Mouse (Mus musculus): Measurements from ENCODE around the gene Ccdc51. TPM values are rescaled to one million over a fixed set of nuclear protein-coding genes. Genes with fewer than 3 reads are reported as not detected.

Ccdc51 gene
- total and polyA plus RNA-seq, 3 experiments = 15.1 to 28.4 TPM; not detected in 1

GRCm38 (mm10) chr9:109090446-109090845, 8.2 kb downstream of the Ccdc51 start:
- H3K9me3 ChIP-seq (replicated peaks; ENCODE audit: insufficient read depth, low read length) = no peaks in the 10 kb centered on the region
- no peaks in the 10 kb centered on the region for H3K79me2 ChIP-seq (ENCODE audit: control insufficient read depth, insufficient read depth, low read length, poor library complexity)
- H3K9ac ChIP-seq (ENCODE audit: control insufficient read depth, low read depth, low read length, poor library complexity, severe bottlenecking) = no peak overlapping the region
- no peaks in the 10 kb centered on the region for H3K36me3 ChIP-seq (ENCODE audit: control insufficient read depth in 1 of 2, insufficient read depth in 2 of 2, low read length in 2 of 2)
- H3K4me1 ChIP-seq (ENCODE audit: control insufficient read depth in 1 of 2, insufficient read depth in 2 of 2, low read length in 2 of 2) = no peaks in the 10 kb centered on the region
- H3K27me3 ChIP-seq (ENCODE audit: control insufficient read depth in 1 of 2, insufficient read depth in 2 of 2, low read length in 2 of 2) = no peaks in the 10 kb centered on the region
- DNase-seq (ENCODE audit: low read depth, low spot score) = no peak
- TF ChIP-seq E2F4 (IDR thresholded peaks at IDR 0.05; ENCODE audit: borderline replicate concordance, low read depth, low read length) (no peak), MYB (IDR thresholded peaks at IDR 0.05; ENCODE audit: low read depth, low read length) (no peak), TAL1 (IDR thresholded peaks at IDR 0.05; ENCODE audit: low read length) (no peak), USF2 (IDR thresholded peaks at IDR 0.05; ENCODE audit: borderline replicate concordance in 1 of 2, insufficient read depth in 1 of 2, low read depth in 1 of 2, low read length in 2 of 2) (no peak), ETS1 (IDR thresholded peaks at IDR 0.05; ENCODE audit: low read depth, low read length) (no peak), UBTF (IDR thresholded peaks at IDR 0.05; ENCODE audit: borderline replicate concordance, insufficient read depth, low read depth, low read length) (no peak), NRF1 (IDR thresholded peaks at IDR 0.05; ENCODE audit: insufficient read depth, low read depth, low read length, poor library complexity, severe bottlenecking) (no peak)
- no peak overlapping the region for H3K27ac ChIP-seq (ENCODE audit: control insufficient read depth, low read depth, low read length)
- no peak overlapping the region for H3K4me3 ChIP-seq (ENCODE audit: control insufficient read depth in 1 of 2, insufficient read depth in 1 of 2, low read depth in 2 of 2, low read length in 2 of 2)

DNA sequence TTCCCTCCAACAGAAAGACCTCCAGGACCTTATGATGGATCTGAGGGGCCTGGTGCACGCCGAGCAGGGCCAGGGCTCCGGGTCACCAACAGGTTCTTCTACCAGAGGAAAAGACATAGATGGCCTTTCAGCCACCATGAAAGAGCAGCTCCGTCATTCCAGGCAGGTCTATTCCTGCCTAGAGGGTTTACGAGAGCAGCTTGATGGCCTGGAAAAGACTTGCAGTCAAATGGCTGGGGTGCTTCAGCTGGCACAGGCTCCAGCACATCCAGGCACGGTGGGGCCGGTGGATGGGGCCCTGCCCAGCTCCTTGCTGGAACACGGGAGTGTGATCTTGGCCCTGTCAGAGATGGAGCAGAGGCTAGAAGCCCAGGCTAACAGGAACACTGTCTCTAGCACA, 9.5 kb downstream of the Ccdc51 start:
- no peak for DNase-seq (ENCODE audit: low read depth, low spot score)
- H3K27ac ChIP-seq (ENCODE audit: control insufficient read depth, low read depth, low read length) = no peak overlapping the region
- H3K4me1 ChIP-seq (ENCODE audit: control insufficient read depth in 1 of 2, insufficient read depth in 2 of 2, low read length in 2 of 2) = no peaks in the 10 kb centered on the region
- no peak overlapping the region for H3K4me3 ChIP-seq (ENCODE audit: control insufficient read depth in 1 of 2, insufficient read depth in 1 of 2, low read depth in 2 of 2, low read length in 2 of 2)
- H3K36me3 ChIP-seq (ENCODE audit: control insufficient read depth in 1 of 2, insufficient read depth in 2 of 2, low read length in 2 of 2) = no peaks in the 10 kb centered on the region
- TF ChIP-seq ZKSCAN1 (IDR thresholded peaks at IDR 0.05; ENCODE audit: low read depth, low read length) (no peak), UBTF (IDR thresholded peaks at IDR 0.05; ENCODE audit: borderline replicate concordance, insufficient read depth, low read depth, low read length) (no peak), USF1 (IDR thresholded peaks at IDR 0.05; ENCODE audit: low read depth, low read length) (no peak), GABPA (IDR thresholded peaks at IDR 0.05; ENCODE audit: low read depth, low read length) (no peak), JUND (IDR thresholded peaks at IDR 0.05; ENCODE audit: low read depth, low read length) (no peak), MEF2A (IDR thresholded peaks at IDR 0.05; ENCODE audit: extremely low read depth, insufficient replicate concordance, low read depth, low read length, poor library complexity, severe bottlenecking) (no peak), ELF1 (IDR thresholded peaks at IDR 0.05; ENCODE audit: low read depth, low read length) (no peak), CTCF (IDR thresholded peaks at IDR 0.05 in 2 of 3, conservative IDR thresholded peaks at IDR 0.05 in 1 of 3; ENCODE audit: control insufficient read depth in 1 of 3, insufficient read depth in 1 of 3, low read depth in 2 of 3, low read length in 3 of 3, poor library complexity in 1 of 3, severe bottlenecking in 1 of 3) (no peak), POLR2A (IDR thresholded peaks at IDR 0.05; ENCODE audit: control insufficient read depth in 1 of 2, insufficient read depth in 1 of 2, low read depth in 1 of 2, low read length in 2 of 2, poor library complexity in 1 of 2) (no peak), NRF1 (IDR thresholded peaks at IDR 0.05; ENCODE audit: insufficient read depth, low read depth, low read length, poor library complexity, severe bottlenecking) (no peak), SIN3A (IDR thresholded peaks at IDR 0.05; ENCODE audit: low read length) (no peak), POLR2AphosphoS5 (IDR thresholded peaks at IDR 0.05; ENCODE audit: borderline replicate concordance, low read depth, low read length) (no peak), MAX (IDR thresholded peaks at IDR 0.05; ENCODE audit: low read length) (no peak), MYB (IDR thresholded peaks at IDR 0.05; ENCODE audit: low read depth, low read length) (no peak), GATA1 (IDR thresholded peaks at IDR 0.05; ENCODE audit: low read depth, low read length) (no peak), ZC3H11A (IDR thresholded peaks at IDR 0.05; ENCODE audit: low read depth, low read length) (no peak), ETS1 (IDR thresholded peaks at IDR 0.05; ENCODE audit: low read depth, low read length) (no peak), ZNF384 (IDR thresholded peaks at IDR 0.05; ENCODE audit: low read depth, low read length) (no peak), MAZ (IDR thresholded peaks at IDR 0.05; ENCODE audit: low read depth, low read length) (no peak), MXI1 (IDR thresholded peaks at IDR 0.05; ENCODE audit: low read depth, low read length) (no peak)
- H3K79me2 ChIP-seq (ENCODE audit: control insufficient read depth, insufficient read depth, low read length, poor library complexity) = no peaks in the 10 kb centered on the region
- no peaks in the 10 kb centered on the region for H3K9me3 ChIP-seq (replicated peaks; ENCODE audit: insufficient read depth, low read length)
- no peak overlapping the region for H3K9ac ChIP-seq (ENCODE audit: control insufficient read depth, low read depth, low read length, poor library complexity, severe bottlenecking)
- no peaks in the 10 kb centered on the region for H3K27me3 ChIP-seq (ENCODE audit: control insufficient read depth in 1 of 2, insufficient read depth in 2 of 2, low read length in 2 of 2)

Data from MEL (cell line).